Mouse (Mus musculus) bone marrow, adult 2 months (tissue): Measurements from ENCODE around the gene Cox8c.

ENCODE experiments used
- CTCF ChIP-seq: fragments of 200-500 bp; IDR thresholded peaks from 2 replicates; pipeline ENCODE4 v1.5.1; 2011; ENCODE audit warnings: low read length, control low read depth; ENCODE audit not compliant: control insufficient read depth, insufficient read depth
- POLR2A ChIP-seq: fragments of 200-500 bp; IDR thresholded peaks from 2 replicates; pipeline ENCODE4 v1.6.1; 2011; ENCODE audit warnings: low read depth, mild to moderate bottlenecking, control low read depth, low read length, borderline replicate concordance; ENCODE audit not compliant: control insufficient read depth

- TF ChIP-seq POLR2A, result no peak
- TF ChIP-seq CTCF, result no peak
Observed at GRCm38 (mm10) chr12:102887366-102887765, 11.8 kb upstream of the Cox8c start.
